Mouse (Mus musculus) brain, embryonic 14.5 days (tissue): ENCODE results near the gene Itih4.

ENCODE experiments used
- CTCF ChIP-seq: fragments of 200-500 bp; IDR thresholded peaks from 2 replicates; pipeline ENCODE4 v1.5.1; 2012; ENCODE audit warnings: inconsistent platforms, mild to moderate bottlenecking, moderate library complexity, borderline replicate concordance; ENCODE audit not compliant: insufficient read depth, insufficient read length; ENCODE audit errors: extremely low read depth
- POLR2A ChIP-seq: fragments of 200-500 bp; IDR thresholded peaks from 2 replicates; pipeline ENCODE4 v1.6.1; 2012; ENCODE audit warnings: mild to moderate bottlenecking, inconsistent platforms, borderline replicate concordance; ENCODE audit not compliant: poor library complexity, insufficient read depth, insufficient read length, severe bottlenecking; ENCODE audit errors: extremely low read depth

- TF ChIP-seq CTCF (no peak), POLR2A (no peak)
Measured at GRCm38 (mm10) chr14:30875955-30876354, 10.3 kb upstream of the Itih4 start.
